9 mouse cellular contexts compared by ENCODE assay signal in genomic region chr8:121573275-121573674, GRCm38 (mm10). TPM values are rescaled to one million over a fixed set of nuclear protein-coding genes. Genes with fewer than 3 reads are reported as not detected.
DNase-seq lines count a peak whose midpoint lies in the region; ATAC-seq and TF ChIP-seq lines count a peak whose summit lies in the region.
"Had no signal": no experiment of that assay in that cellular context is flagged by ENCODE, and none has a peak within 500 bp of the region (broad histone marks: within the 10 kb centered on the region; RNA-seq: fewer than 3 reads in every experiment).

No protein-coding gene starts in this region.

- intact Hi-C loops in heart, postnatal 14 days (cut with DNase I), result no loop called here

- H3K79me3 ChIP-seq in C2C12 (ENCODE audit: low read depth), result peaks cover 25% of the 10 kb centered on the region

- peaks cover 11% of the 10 kb centered on the region; the same call in 1 of the 2 replicates for H3K4me1 ChIP-seq in stomach, postnatal 0 days (replicated peaks; ENCODE audit: control insufficient read depth, insufficient read depth)

- 11% methylated on average over 3 of the region's 3 CpGs for WGBS in stomach, postnatal 0 days

- no peaks in the 10 kb centered on the region for H3K9me3 ChIP-seq in stomach, postnatal 0 days (ENCODE audit: control insufficient read depth, low read length)
- H3K9me3 ChIP-seq: embryonic facial prominence, embryonic 12.5 days had no signal

- TF ChIP-seq CTCF in C2C12 (IDR thresholded peaks at IDR 0.05; ENCODE audit: control insufficient read depth, insufficient read depth, insufficient read length), result no peak
- no peak for TF ChIP-seq CTCF in stomach, postnatal 0 days (IDR thresholded peaks at IDR 0.05; ENCODE audit: low read depth)

- no peak for TF ChIP-seq EP300 in stomach, postnatal 0 days (optimal IDR thresholded peaks at IDR 0.05)

- H3K79me2 ChIP-seq in C2C12 (ENCODE audit: control insufficient read depth, insufficient read depth), result peaks cover 58% of the 10 kb centered on the region

- DNase-seq in 3134 (ENCODE audit: extremely low read depth, insufficient read length, low spot score), result peak; percentile 95
- DNase-seq in cerebellum, postnatal 10 days, result peak; percentile 61 to 62
- DNase-seq in heart, postnatal 14 days, result peak; percentile 74 to 84
- peak; percentile 81 to 91 for DNase-seq in lung, adult 18-20 months
- peak; percentile 79 for DNase-seq in stomach, postnatal 0 days (ENCODE audit: low spot score)
- DNase-seq in T-cell, adult 2 months (ENCODE audit: low spot score), result no peak

- H3K4me2 ChIP-seq in stomach, postnatal 0 days (replicated peaks; ENCODE audit: low read depth), result no peak overlapping the region
- H3K4me2 ChIP-seq: embryonic facial prominence, embryonic 12.5 days had no signal

- no peaks in the 10 kb centered on the region for H3K36me3 ChIP-seq in C2C12 (ENCODE audit: control insufficient read depth, insufficient read depth)
- no peaks in the 10 kb centered on the region for H3K36me3 ChIP-seq in stomach, postnatal 0 days (ENCODE audit: control insufficient read depth, insufficient read depth, low read length)
- H3K36me3 ChIP-seq: embryonic facial prominence, embryonic 12.5 days had no signal

- no peak overlapping the region for H3K27ac ChIP-seq in stomach, postnatal 0 days (replicated peaks)
- H3K27ac ChIP-seq: embryonic facial prominence, embryonic 12.5 days had no signal

- H3K4me3 ChIP-seq in C2C12 (ENCODE audit: insufficient read depth, poor library complexity, severe bottlenecking), result no peak overlapping the region
- no peak overlapping the region for H3K4me3 ChIP-seq in stomach, postnatal 0 days (ENCODE audit: low read depth, low read length)
- H3K4me3 ChIP-seq: embryonic facial prominence, embryonic 12.5 days had no signal

- ATAC-seq in stomach, postnatal 0 days (ENCODE audit: low FRiP score, low TSS enrichment), result peak; percentile 87

- H3K9ac ChIP-seq in stomach, postnatal 0 days (ENCODE audit: low read length), result no peak overlapping the region
- H3K9ac ChIP-seq: embryonic facial prominence, embryonic 12.5 days had no signal

- no peak overlapping the region for H3ac ChIP-seq in C2C12 (ENCODE audit: control insufficient read depth, insufficient read length, low read depth)

- H3K27me3 ChIP-seq in C2C12 (ENCODE audit: control insufficient read depth, insufficient read depth, insufficient read length), result no peaks in the 10 kb centered on the region
- no peaks in the 10 kb centered on the region for H3K27me3 ChIP-seq in stomach, postnatal 0 days (ENCODE audit: control insufficient read depth, insufficient read depth, low read length)
- H3K27me3 ChIP-seq: embryonic facial prominence, embryonic 12.5 days had no signal

TF ChIP-seq in C2C12, 6 proteins besides CTCF, POLR2A, EP300 and RAD21:
- TF ChIP-seq MYOD1 (IDR thresholded peaks at IDR 0.05; ENCODE audit: control insufficient read depth, insufficient read length, low read depth) (no peak), MAX (IDR thresholded peaks at IDR 0.05) (peak; percentile 94)
TF ChIP-seq in C2C12: peak in this region for 1.

RNA-seq across cellular contexts. Expression of gene Fbxo31, which starts 5.3 kb away (rescaled TPM):
- polyA plus RNA-seq in C2C12 (2012; fragmentation: generic; extraction: Trizol), result 9.4 TPM
- 10 to 100 TPM; 74.4 to 93.8 TPM for total RNA-seq in heart, postnatal 14 days (2021)
- 10.0 and 10.9 TPM in 2 replicates for polyA plus RNA-seq in stomach, postnatal 0 days (2015; fragmentation: Nextera tagmentation; extraction: Ambion mirVana)

RNA-seq across cellular contexts. Expression of gene Map1lc3b, which starts 16.9 kb away (rescaled TPM):
- polyA plus RNA-seq in C2C12 (2012; fragmentation: generic; extraction: Trizol), result 101 TPM
- total RNA-seq in heart, postnatal 14 days (2021), result 100 to 1,000 TPM; 215 to 228 TPM
- 262 and 274 TPM in 2 replicates for polyA plus RNA-seq in stomach, postnatal 0 days (2015; fragmentation: Nextera tagmentation; extraction: Ambion mirVana)

RNA-seq across cellular contexts. Expression of gene 1700018B08Rik, which starts 29.2 kb away (rescaled TPM):
- polyA plus RNA-seq in C2C12 (2012; fragmentation: generic; extraction: Trizol), result not detected
- total RNA-seq in heart, postnatal 14 days (2021), result not detected
- polyA plus RNA-seq in stomach, postnatal 0 days (2015; fragmentation: Nextera tagmentation; extraction: Ambion mirVana), result not detected in 2 replicates
- polyA plus RNA-seq: embryonic facial prominence, embryonic 12.5 days; neural tube, embryonic 11.5 days had no signal
